Mouse (Mus musculus): ENCODE measurements around the gene Hs2st1. TPM values are rescaled to one million over a fixed set of nuclear protein-coding genes. Genes with fewer than 3 reads are reported as not detected.

Hs2st1 gene
- polyA plus RNA-seq, 1 experiment from 2014 or later, result 12.7 TPM

DNA sequence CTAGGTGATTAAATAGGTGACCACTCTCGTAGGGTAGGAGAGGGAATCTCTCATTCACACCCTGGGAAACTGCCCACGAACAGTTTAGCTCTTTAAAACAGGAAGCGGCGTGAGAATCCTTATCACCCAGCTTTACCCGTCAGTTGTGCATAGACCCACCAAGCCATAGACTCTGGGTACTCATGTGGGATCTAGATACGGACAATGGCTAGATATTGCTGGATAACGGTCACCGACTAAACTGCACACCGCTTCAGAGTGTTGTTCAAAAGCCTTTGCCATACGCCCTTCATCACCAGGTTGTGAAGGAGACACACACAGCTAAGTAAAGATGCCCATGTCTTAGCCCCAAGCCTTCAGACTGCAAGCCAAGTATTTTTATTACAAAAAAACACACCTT, 185.3 kb downstream of the Hs2st1 start:
- H3K36me3 ChIP-seq (replicated peaks), result no peaks in the 10 kb centered on the region
- WGBS, result 89% methylated on average over 10 of the region's 10 CpGs
- H3K9me3 ChIP-seq, result no peaks in the 10 kb centered on the region
- H3K27me3 ChIP-seq (replicated peaks; ENCODE audit: low read depth, poor library complexity, severe bottlenecking), result 0 out of 2 replicates have a peak, but pooled peaks cover 8% of the 10 kb centered on the region
- DNase-seq (ENCODE audit: low spot score), result no peak
- H3K4me3 ChIP-seq, result no peak overlapping the region
- H3K27ac ChIP-seq (replicated peaks), result no peak overlapping the region
- peaks cover 18% of the 10 kb centered on the region for H3K4me1 ChIP-seq

DNA sequence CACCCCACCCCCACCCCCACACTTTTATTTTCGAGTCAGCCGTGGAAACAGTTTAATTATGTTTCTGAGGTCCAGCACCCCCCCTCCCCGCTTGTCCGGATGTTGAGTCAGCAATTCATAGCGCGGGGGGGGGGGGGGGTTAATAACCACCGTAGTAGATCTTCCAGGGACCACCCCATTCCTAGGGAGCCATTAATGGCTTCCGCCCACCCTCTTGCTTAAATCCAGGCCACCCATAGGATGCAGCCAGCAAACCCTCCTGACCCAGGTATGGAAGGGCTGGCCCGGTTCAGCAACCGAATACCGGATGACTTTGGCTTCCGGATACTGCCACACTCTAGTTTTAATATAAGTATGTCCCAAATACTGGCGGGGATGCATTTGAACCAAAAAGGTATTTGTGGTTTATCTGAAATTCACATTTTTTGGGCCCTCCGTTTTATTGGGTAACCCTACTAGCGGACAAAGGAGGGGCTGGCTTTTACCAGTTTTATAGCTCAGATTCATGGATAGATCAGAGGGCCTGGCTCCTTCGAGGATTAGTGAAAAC, 188.5 kb downstream of the Hs2st1 start:
- Histone ChIP-seq H3K27me3 (replicated peaks; ENCODE audit: low read depth, poor library complexity, severe bottlenecking) (0 out of 2 replicates have a peak, but pooled peaks cover 8% of the 10 kb centered on the region), H3K9me3 (no peaks in the 10 kb centered on the region), H3K4me3 (peak overlapping the region; percentile 46), H3K27ac (replicated peaks) (peak overlapping the region; percentile 73), H3K36me3 (replicated peaks) (no peaks in the 10 kb centered on the region), H3K4me1 (peaks cover 49% of the 10 kb centered on the region)
- WGBS, result 39% methylated on average over 16 of the region's 16 CpGs
- DNase-seq (ENCODE audit: low spot score), result no peak

DNA sequence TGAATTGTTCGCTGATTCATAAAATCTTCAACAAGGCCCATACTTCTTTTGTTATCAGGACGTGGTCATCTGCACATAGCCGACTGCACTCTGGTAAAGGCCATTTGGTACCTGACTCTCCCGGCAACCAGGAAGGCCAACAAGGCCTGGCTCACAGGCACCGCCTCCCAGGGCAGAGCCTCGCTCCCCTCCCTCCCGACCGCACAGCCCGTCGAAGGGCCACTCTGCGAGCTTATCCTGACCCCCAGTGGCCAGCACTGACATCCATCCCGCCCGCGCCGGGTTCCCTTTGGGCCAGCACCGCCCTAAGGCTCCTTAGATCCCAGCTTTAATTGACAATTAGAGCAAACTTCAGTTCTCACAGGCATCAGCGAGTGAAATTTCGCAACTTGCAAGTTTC, 189.1 kb downstream of the Hs2st1 start:
- peak; percentile 91 for DNase-seq (ENCODE audit: low spot score)
- no peaks in the 10 kb centered on the region for H3K9me3 ChIP-seq
- no peaks in the 10 kb centered on the region for H3K36me3 ChIP-seq (replicated peaks)
- peak overlapping the region; percentile 73 for H3K27ac ChIP-seq (replicated peaks)
- 2% methylated on average over 18 of the region's 18 CpGs for WGBS
- peaks cover 55% of the 10 kb centered on the region for H3K4me1 ChIP-seq
- H3K27me3 ChIP-seq (replicated peaks; ENCODE audit: low read depth, poor library complexity, severe bottlenecking), result 0 out of 2 replicates have a peak, but pooled peaks cover 8% of the 10 kb centered on the region
- peak overlapping the region; percentile 46 for H3K4me3 ChIP-seq

DNA sequence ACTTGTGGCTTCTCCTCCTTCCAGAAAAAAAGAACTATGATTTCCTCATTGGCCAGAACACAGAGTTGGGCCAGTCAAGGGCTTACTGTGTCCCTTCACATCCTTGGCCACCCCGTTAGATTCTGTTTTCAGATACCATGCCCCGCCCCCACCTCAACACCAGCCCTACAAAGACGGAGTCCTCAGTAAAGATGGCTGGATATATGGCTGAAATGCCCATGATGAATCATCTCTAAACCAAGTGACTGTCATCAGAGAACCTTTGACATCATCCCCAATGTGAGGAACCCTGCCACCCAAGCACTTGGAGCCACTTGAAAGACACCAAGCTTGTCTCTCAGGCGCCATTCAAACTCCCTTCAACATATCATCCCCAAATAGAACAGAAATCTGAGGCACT, 190.2 kb downstream of the Hs2st1 start:
- Histone ChIP-seq H3K9me3 (no peaks in the 10 kb centered on the region), H3K36me3 (replicated peaks) (no peaks in the 10 kb centered on the region), H3K4me1 (peaks cover 57% of the 10 kb centered on the region), H3K27me3 (replicated peaks; ENCODE audit: low read depth, poor library complexity, severe bottlenecking) (0 out of 2 replicates have a peak, but pooled peaks cover 8% of the 10 kb centered on the region), H3K4me3 (no peak overlapping the region), H3K27ac (replicated peaks) (no peak overlapping the region)
- 67% methylated on average over 4 of the region's 4 CpGs for WGBS
- DNase-seq (ENCODE audit: low spot score), result no peak

Other genes starting within 250 kb of the Hs2st1 start
- 452 and 456 TPM in 2 replicates for gene Selenof, start 123 bp upstream of the Hs2st1 start, polyA plus RNA-seq (2016; fragmentation: Nextera tagmentation; extraction: Ambion mirVana)
- gene Sh3glb1, start 150.2 kb upstream of the Hs2st1 start, polyA plus RNA-seq (2016; fragmentation: Nextera tagmentation; extraction: Ambion mirVana), result 65.7 and 68.5 TPM in 2 replicates
- not detected in 2 replicates for gene Clca3a1, start 190.8 kb upstream of the Hs2st1 start, polyA plus RNA-seq (2016; fragmentation: Nextera tagmentation; extraction: Ambion mirVana)
- gene Clca3a2, start 249.3 kb upstream of the Hs2st1 start, polyA plus RNA-seq (2016; fragmentation: Nextera tagmentation; extraction: Ambion mirVana), result not detected in 2 replicates